Mouse (Mus musculus): ENCODE results near the gene Elavl2. TPM values are rescaled to one million over a fixed set of nuclear protein-coding genes. Genes with fewer than 3 reads are reported as not detected.
A peak's percentile ranks its signal among the peaks of the same experiment; 100 is the strongest.

The Elavl2 gene
- polyA plus RNA-seq (2014; fragmentation: Nextera tagmentation; extraction: Ambion mirVana) = 2.0 and 3.2 TPM in 2 replicates

DNA sequence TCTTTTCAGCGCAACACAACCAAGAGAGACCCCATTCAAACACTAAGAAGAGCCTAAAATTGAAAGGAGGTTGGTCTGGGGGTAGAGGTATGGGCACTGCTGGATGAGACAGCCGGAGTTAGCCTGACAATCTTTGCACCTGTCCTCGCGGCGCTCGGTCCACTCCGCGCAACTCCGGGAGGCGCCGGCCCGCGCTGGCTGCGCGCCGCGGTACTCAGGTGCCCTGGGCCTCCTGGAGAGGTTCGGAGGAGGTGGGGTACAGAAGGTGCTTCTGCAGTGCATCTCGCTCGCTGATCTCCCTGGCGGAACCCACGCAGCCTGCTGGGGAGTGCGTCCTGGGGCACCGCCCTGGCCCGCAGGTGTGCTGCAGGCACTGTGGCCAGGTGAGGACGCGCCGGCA lies at the start of gene Elavl2:
TSS of gene Elavl2 (minus strand) at position 363 of the 400 bp plus-strand sequence.
- Histone ChIP-seq H3K9ac (ENCODE audit: low read length) (no peak within 1 kb of the TSS), H3K4me3 (ENCODE audit: control insufficient read depth in 1 of 2, insufficient read depth in 1 of 2, low read depth in 1 of 2, low read length in 2 of 2) (peak within 1 kb of the TSS; percentile 33 to 38), H3K36me3 (ENCODE audit: control insufficient read depth, insufficient read depth, low read length) (no peaks in the 10 kb centered on the region), H3K27me3 (ENCODE audit: control insufficient read depth, insufficient read depth, low read length) (peaks cover 28% of the 10 kb centered on the region), H3K9me3 (ENCODE audit: control insufficient read depth, low read length) (no peaks in the 10 kb centered on the region), H3K4me1 (ENCODE audit: control insufficient read depth in 2 of 2, insufficient read depth in 2 of 2, low read length in 2 of 2) (peaks cover 2 to 3% of the 10 kb centered on the region in 2 experiments; a peak in 1 of 4 replicates), H3K27ac (replicated peaks in 1 of 2; ENCODE audit: control insufficient read depth in 1 of 2, insufficient read depth in 1 of 2, low read depth in 2 of 2, low read length in 2 of 2) (no peak within 1 kb of the TSS), H3K4me2 (ENCODE audit: low read length) (peak within 1 kb of the TSS; percentile 77)
- 2% methylated on average over 28 of the region's 28 CpGs for WGBS
- ATAC-seq (ENCODE audit: insufficient number of reproducible peaks, insufficient read depth, low FRiP score, low read depth) = no peak

DNA sequence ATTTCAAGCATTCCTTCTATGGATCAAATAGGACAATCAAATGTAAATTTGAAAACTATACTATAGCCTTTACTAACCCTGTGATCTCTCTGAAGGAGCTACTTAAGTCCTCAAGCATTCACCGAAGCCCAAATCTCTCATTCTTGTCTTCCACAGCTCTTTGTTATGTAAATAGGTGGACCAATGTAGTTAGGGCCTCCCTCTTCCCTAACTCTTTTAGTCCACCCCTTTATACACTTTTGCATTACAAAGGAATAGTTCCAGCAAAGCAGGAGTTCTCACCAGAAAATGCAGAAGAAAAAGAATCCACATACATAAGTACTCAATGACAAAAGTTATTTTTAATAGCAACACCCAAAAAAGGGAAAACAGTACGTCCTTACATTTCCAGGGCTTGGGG lies 47.3 kb upstream of the Elavl2 start:
- H3K4me3 ChIP-seq (ENCODE audit: control insufficient read depth in 1 of 2, insufficient read depth in 1 of 2, low read depth in 1 of 2, low read length in 2 of 2) = no peak overlapping the region
- no peaks in the 10 kb centered on the region for H3K27me3 ChIP-seq (ENCODE audit: control insufficient read depth, insufficient read depth, low read length)
- 52% methylated on average over 2 of the region's 2 CpGs for WGBS
- H3K9ac ChIP-seq (ENCODE audit: low read length) = no peak overlapping the region
- no peaks in the 10 kb centered on the region for H3K36me3 ChIP-seq (ENCODE audit: control insufficient read depth, insufficient read depth, low read length)
- no peak overlapping the region for H3K4me2 ChIP-seq (ENCODE audit: low read length)
- no peak for ATAC-seq (ENCODE audit: insufficient number of reproducible peaks, insufficient read depth, low FRiP score, low read depth)
- no peaks in the 10 kb centered on the region for H3K4me1 ChIP-seq (ENCODE audit: control insufficient read depth in 2 of 2, insufficient read depth in 2 of 2, low read length in 2 of 2)
- no peak overlapping the region for H3K27ac ChIP-seq (replicated peaks in 1 of 2; ENCODE audit: control insufficient read depth in 1 of 2, insufficient read depth in 1 of 2, low read depth in 2 of 2, low read length in 2 of 2)
- no peaks in the 10 kb centered on the region for H3K9me3 ChIP-seq (ENCODE audit: control insufficient read depth, low read length)

DNA sequence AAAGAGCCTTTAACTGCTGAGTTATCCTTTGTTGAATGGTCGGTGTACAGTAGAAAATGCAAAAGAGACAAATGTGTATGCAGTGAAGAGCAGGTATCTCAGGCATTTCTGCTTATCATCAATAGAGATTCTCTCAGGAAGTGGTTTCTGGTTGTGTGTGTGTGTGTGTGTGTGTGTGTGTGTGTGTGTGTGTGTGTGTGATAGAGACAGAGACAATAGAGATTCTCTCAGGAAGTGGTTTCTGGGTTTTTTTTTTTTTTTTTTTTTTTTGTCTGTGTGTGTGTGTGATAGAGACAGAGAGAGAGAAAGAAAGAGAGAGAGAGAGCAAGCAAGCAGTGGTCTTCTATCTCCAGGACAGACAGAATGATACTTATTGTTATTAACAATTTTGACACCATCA lies 15.0 kb upstream of the Elavl2 start:
- no peaks in the 10 kb centered on the region for H3K27me3 ChIP-seq (ENCODE audit: control insufficient read depth, insufficient read depth, low read length)
- H3K4me3 ChIP-seq (ENCODE audit: control insufficient read depth in 1 of 2, insufficient read depth in 1 of 2, low read depth in 1 of 2, low read length in 2 of 2) = no peak overlapping the region
- no peak overlapping the region for H3K4me2 ChIP-seq (ENCODE audit: low read length)
- H3K9ac ChIP-seq (ENCODE audit: low read length) = no peak overlapping the region
- H3K4me1 ChIP-seq (ENCODE audit: control insufficient read depth in 2 of 2, insufficient read depth in 2 of 2, low read length in 2 of 2) = no peaks in the 10 kb centered on the region
- H3K27ac ChIP-seq (replicated peaks in 1 of 2; ENCODE audit: control insufficient read depth in 1 of 2, insufficient read depth in 1 of 2, low read depth in 2 of 2, low read length in 2 of 2) = no peak overlapping the region
- H3K9me3 ChIP-seq (ENCODE audit: control insufficient read depth, low read length) = 0 out of 2 replicates have a peak, but pooled peaks cover 2% of the 10 kb centered on the region
- no peaks in the 10 kb centered on the region for H3K36me3 ChIP-seq (ENCODE audit: control insufficient read depth, insufficient read depth, low read length)
- ATAC-seq (ENCODE audit: insufficient number of reproducible peaks, insufficient read depth, low FRiP score, low read depth) = no peak
- WGBS = 71% methylated on average over 1 of the region's 1 CpGs

DNA sequence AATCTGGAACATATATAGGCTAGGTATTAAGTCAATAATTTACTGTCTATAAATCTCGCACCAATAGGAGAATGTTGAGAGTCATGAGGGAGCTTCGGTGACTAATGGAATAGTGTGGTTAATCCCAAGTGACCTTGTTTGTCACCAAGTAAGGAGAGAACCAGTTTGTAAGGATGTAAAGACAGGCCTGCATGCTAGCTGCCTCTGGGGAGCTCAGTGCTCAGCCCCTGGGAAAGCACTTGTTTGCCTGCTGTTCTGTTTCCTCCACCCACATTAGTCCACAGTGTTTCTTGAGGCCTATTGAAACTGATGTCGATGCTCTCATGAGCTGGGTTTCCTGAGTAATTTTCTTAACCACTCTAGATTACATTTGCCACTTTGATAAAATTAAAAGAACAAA lies 4.5 kb upstream of the Elavl2 start:
- H3K4me3 ChIP-seq (ENCODE audit: control insufficient read depth in 1 of 2, insufficient read depth in 1 of 2, low read depth in 1 of 2, low read length in 2 of 2) = no peak overlapping the region
- no peaks in the 10 kb centered on the region for H3K36me3 ChIP-seq (ENCODE audit: control insufficient read depth, insufficient read depth, low read length)
- H3K4me1 ChIP-seq (ENCODE audit: control insufficient read depth in 2 of 2, insufficient read depth in 2 of 2, low read length in 2 of 2) = peaks cover 2 to 3% of the 10 kb centered on the region in 2 experiments; a peak in 1 of 4 replicates
- no peak overlapping the region for H3K27ac ChIP-seq (replicated peaks in 1 of 2; ENCODE audit: control insufficient read depth in 1 of 2, insufficient read depth in 1 of 2, low read depth in 2 of 2, low read length in 2 of 2)
- H3K9ac ChIP-seq (ENCODE audit: low read length) = no peak overlapping the region
- H3K9me3 ChIP-seq (ENCODE audit: control insufficient read depth, low read length) = no peaks in the 10 kb centered on the region
- no peak for ATAC-seq (ENCODE audit: insufficient number of reproducible peaks, insufficient read depth, low FRiP score, low read depth)
- H3K4me2 ChIP-seq (ENCODE audit: low read length) = no peak overlapping the region
- peaks cover 13% of the 10 kb centered on the region for H3K27me3 ChIP-seq (ENCODE audit: control insufficient read depth, insufficient read depth, low read length)
- WGBS = 67% methylated on average over 3 of the region's 3 CpGs

DNA sequence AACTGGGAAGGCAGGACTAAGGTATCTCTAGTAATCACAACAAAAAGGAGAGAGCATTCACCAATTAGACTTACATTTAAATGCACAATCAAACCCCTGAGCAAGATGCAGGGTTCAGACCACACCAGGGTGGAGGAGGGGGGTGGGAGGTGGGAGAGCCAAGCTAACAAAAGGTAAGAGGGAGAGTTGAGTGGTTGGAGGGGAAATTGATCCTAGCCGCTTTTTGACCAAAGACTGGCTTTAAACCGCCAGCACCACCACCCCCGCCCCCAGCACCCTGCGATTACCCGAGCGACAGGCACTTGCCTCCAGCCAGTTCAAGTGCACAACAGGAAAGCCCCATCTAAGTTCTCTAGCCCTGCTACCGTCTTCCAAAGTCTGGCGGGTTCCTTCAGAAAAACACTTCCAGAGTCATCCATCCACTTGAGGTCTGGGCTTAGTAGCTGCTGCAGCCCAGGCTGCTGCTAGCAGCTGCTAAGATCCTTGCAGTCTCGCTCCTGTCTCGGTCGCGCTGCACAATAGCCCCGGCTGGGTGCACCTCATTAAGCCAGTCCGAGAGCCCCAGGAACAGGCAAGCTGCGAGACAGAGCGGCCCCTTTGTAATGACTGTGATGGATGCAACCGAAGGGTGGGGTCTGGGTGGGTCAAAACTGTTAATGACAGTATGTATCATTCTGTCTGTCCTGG lies 932 bp downstream of the Elavl2 start:
- ATAC-seq (ENCODE audit: insufficient number of reproducible peaks, insufficient read depth, low FRiP score, low read depth) = no peak
- Histone ChIP-seq H3K9me3 (ENCODE audit: control insufficient read depth, low read length) (no peaks in the 10 kb centered on the region), H3K4me2 (ENCODE audit: low read length) (peak overlapping the region; percentile 77), H3K27me3 (ENCODE audit: control insufficient read depth, insufficient read depth, low read length) (peaks cover 28% of the 10 kb centered on the region), H3K4me3 (ENCODE audit: control insufficient read depth in 1 of 2, insufficient read depth in 1 of 2, low read depth in 1 of 2, low read length in 2 of 2) (peak overlapping the region; percentile 28 to 33), H3K9ac (ENCODE audit: low read length) (no peak overlapping the region), H3K36me3 (ENCODE audit: control insufficient read depth, insufficient read depth, low read length) (no peaks in the 10 kb centered on the region), H3K27ac (replicated peaks in 1 of 2; ENCODE audit: control insufficient read depth in 1 of 2, insufficient read depth in 1 of 2, low read depth in 2 of 2, low read length in 2 of 2) (no peak overlapping the region), H3K4me1 (ENCODE audit: control insufficient read depth in 2 of 2, insufficient read depth in 2 of 2, low read length in 2 of 2) (peaks cover 2 to 3% of the 10 kb centered on the region in 2 experiments; a peak in 1 of 4 replicates)
- WGBS = under 1% methylated on average over 17 of the region's 17 CpGs

- no peak for ATAC-seq (ENCODE audit: insufficient number of reproducible peaks, insufficient read depth, low FRiP score, low read depth)
- H3K4me1 ChIP-seq (ENCODE audit: control insufficient read depth in 2 of 2, insufficient read depth in 2 of 2, low read length in 2 of 2) = no peaks in the 10 kb centered on the region
- H3K9ac ChIP-seq (ENCODE audit: low read length) = no peak overlapping the region
- H3K27me3 ChIP-seq (ENCODE audit: control insufficient read depth, insufficient read depth, low read length) = no peaks in the 10 kb centered on the region
- H3K4me3 ChIP-seq (ENCODE audit: control insufficient read depth in 1 of 2, insufficient read depth in 1 of 2, low read depth in 1 of 2, low read length in 2 of 2) = no peak overlapping the region
- no peaks in the 10 kb centered on the region for H3K36me3 ChIP-seq (ENCODE audit: control insufficient read depth, insufficient read depth, low read length)
- no peak overlapping the region for H3K27ac ChIP-seq (replicated peaks in 1 of 2; ENCODE audit: control insufficient read depth in 1 of 2, insufficient read depth in 1 of 2, low read depth in 2 of 2, low read length in 2 of 2)
- no peaks in the 10 kb centered on the region for H3K9me3 ChIP-seq (ENCODE audit: control insufficient read depth, low read length)
- no peak overlapping the region for H3K4me2 ChIP-seq (ENCODE audit: low read length)
- 48% methylated on average over 5 of the region's 5 CpGs for WGBS
Measured at GRCm38 (mm10) chr4:91391987-91392598, 8.5 kb downstream of the Elavl2 start.

GRCm38 (mm10) chr4:91387701-91388100 lies 12.9 kb downstream of the Elavl2 start:
- Histone ChIP-seq H3K36me3 (ENCODE audit: control insufficient read depth, insufficient read depth, low read length) (no peaks in the 10 kb centered on the region), H3K4me3 (ENCODE audit: control insufficient read depth in 1 of 2, insufficient read depth in 1 of 2, low read depth in 1 of 2, low read length in 2 of 2) (no peak overlapping the region), H3K4me1 (ENCODE audit: control insufficient read depth in 2 of 2, insufficient read depth in 2 of 2, low read length in 2 of 2) (no peaks in the 10 kb centered on the region), H3K9ac (ENCODE audit: low read length) (no peak overlapping the region), H3K27ac (replicated peaks in 1 of 2; ENCODE audit: control insufficient read depth in 1 of 2, insufficient read depth in 1 of 2, low read depth in 2 of 2, low read length in 2 of 2) (no peak overlapping the region), H3K4me2 (ENCODE audit: low read length) (no peak overlapping the region), H3K9me3 (ENCODE audit: control insufficient read depth, low read length) (no peaks in the 10 kb centered on the region), H3K27me3 (ENCODE audit: control insufficient read depth, insufficient read depth, low read length) (no peaks in the 10 kb centered on the region; the same call in 1 of the 2 replicates)
- WGBS = 84% methylated on average over 3 of the region's 3 CpGs
- no peak for ATAC-seq (ENCODE audit: insufficient number of reproducible peaks, insufficient read depth, low FRiP score, low read depth)

All from heart, embryonic 14.5 days (tissue).